Mouse (Mus musculus) ES-E14 (cell line): Measurements from ENCODE around the gene Commd1. TPM values are rescaled to one million over a fixed set of nuclear protein-coding genes. Genes with fewer than 3 reads are reported as not detected.

Experiments
- DNase-seq: peaks from one replicate; pipeline ENCODE4 v3.0.0-alpha.2; 2013; ENCODE audit warnings: low read depth, low spot score
- H3K27ac ChIP-seq: 2 replicates; pipeline ENCODE4 v1.5.1; 2012; ENCODE audit warnings: low read depth, mild to moderate bottlenecking, low read length, moderate library complexity, mixed read lengths; ENCODE audit not compliant: poor library complexity, insufficient read depth, severe bottlenecking
- H3K36me3 ChIP-seq: 2 replicates; pipeline ENCODE4 v1.6.1; 2012; ENCODE audit warnings: mild to moderate bottlenecking, low read length, moderate library complexity, mixed read lengths; ENCODE audit not compliant: control insufficient read depth, poor library complexity, insufficient read depth, severe bottlenecking
- H3K4me1 ChIP-seq, 2 experiments: fragments of 150-350 bp in 1 of 2; sonication (generic) in 1 of 2; 2 replicates each; pipeline ENCODE4 v1.6.1; 2012; ENCODE audit warnings: low read length in 2 of 2, mild to moderate bottlenecking in 1 of 2, mixed read lengths in 1 of 2; ENCODE audit not compliant: control insufficient read depth in 2 of 2, insufficient read depth in 2 of 2, poor library complexity in 1 of 2
- H3K4me3 ChIP-seq, 2 experiments: fragments of 150-350 bp in 1 of 2; sonication (generic) in 1 of 2; 2 replicates each; pipeline ENCODE4 v1.5.1; 2012; ENCODE audit warnings: low read length in 2 of 2, low read depth in 1 of 2, mild to moderate bottlenecking in 1 of 2, mixed read lengths in 1 of 2; ENCODE audit not compliant: insufficient read depth in 1 of 2, poor library complexity in 1 of 2, severe bottlenecking in 1 of 2
- H3K9ac ChIP-seq: 2 replicates; pipeline ENCODE4 v1.6.1; 2012; ENCODE audit warnings: low read depth, mild to moderate bottlenecking, low read length, mixed read lengths; ENCODE audit not compliant: poor library complexity, insufficient read depth, severe bottlenecking
- H3K9me3 ChIP-seq: fragments of 150-350 bp; sonication (generic); 2 replicates; pipeline ENCODE4 v1.6.1; 2012; ENCODE audit warnings: low read depth, mild to moderate bottlenecking, low read length; ENCODE audit not compliant: control insufficient read depth, insufficient read depth
- CHD2 ChIP-seq: IDR thresholded peaks from 2 replicates; pipeline ENCODE4 v1.6.1; 2014; ENCODE audit warnings: mild to moderate bottlenecking, low read depth, low read length, inconsistent platforms
- HCFC1 ChIP-seq: IDR thresholded peaks from 2 replicates; pipeline ENCODE4 v1.6.1; 2012; ENCODE audit warnings: low read length, inconsistent platforms, borderline replicate concordance; ENCODE audit not compliant: insufficient read depth
- MAFK ChIP-seq: IDR thresholded peaks from 2 replicates; pipeline ENCODE4 v1.6.1; 2014; ENCODE audit warnings: mild to moderate bottlenecking, low read depth, low read length, inconsistent platforms; ENCODE audit not compliant: insufficient read depth
- ZC3H11A ChIP-seq: IDR thresholded peaks from 2 replicates; pipeline ENCODE4 v1.6.1; 2012; ENCODE audit warnings: low read depth, mild to moderate bottlenecking, inconsistent platforms, low read length, borderline replicate concordance
- ZNF384 ChIP-seq: IDR thresholded peaks from 2 replicates; pipeline ENCODE4 v1.6.1; 2012; ENCODE audit warnings: low read depth, low read length, inconsistent platforms
- in situ Hi-C, 2 experiments: fragments of 600-800 bp; cut with MboI; formaldehyde crosslinking; loops; one replicate each; pipeline ENCODE4 v1.15.1; 2025; ENCODE audit warnings: low sequenced_read_pairs in 2 of 2, inconsistent platforms in 1 of 2; ENCODE audit not compliant: unreplicated experiment in 2 of 2
- total RNA-seq: library from RNA; depleted of rRNA; stranded (reverse); fragments of 300-350 nt; gene quantifications from 2 replicates; pipeline ENCODE4 v1.2.3, GENCODE M21; 2012; rRNA removed

Gene Commd1
- 83.5 and 106 TPM in 2 replicates for total RNA-seq

DNA sequence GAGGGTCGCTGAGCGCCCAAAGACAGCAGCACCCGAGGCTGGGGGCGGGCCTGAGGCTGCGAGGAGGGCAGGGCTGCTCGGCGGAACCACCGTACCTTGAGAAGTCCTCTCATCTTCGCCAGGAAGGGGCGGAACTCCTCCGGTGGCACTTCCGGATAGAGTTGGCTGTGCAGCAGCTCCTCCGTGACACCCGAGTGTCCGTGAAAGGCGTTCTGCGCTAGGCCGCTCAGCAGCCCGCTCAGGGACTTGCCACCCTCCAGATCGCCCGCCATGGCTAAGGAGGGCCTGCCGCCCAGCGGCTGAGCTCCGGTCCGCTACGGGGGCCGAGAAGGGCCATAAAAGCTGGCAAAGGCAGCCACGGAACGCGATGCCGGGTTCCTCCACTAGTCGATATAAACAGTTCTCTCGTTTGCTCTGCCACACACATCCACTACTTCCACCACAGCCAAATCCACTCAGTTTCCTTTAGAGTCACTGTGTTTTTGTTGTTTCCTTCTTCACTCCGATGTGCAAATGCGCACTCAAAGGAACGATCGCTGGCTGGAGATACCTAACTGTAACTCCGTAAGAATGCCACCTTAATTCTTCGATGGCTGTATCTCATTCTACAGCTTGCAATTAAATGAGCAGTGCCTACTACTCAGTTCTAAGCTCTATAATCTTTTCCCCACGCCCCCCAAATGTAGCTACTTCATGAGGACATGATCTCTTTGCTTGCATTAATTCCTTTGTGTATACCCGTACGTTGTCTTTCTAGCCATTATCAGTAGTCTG is at the start of gene Commd1, which contains the start of gene Gm28048:
Commd1 (minus strand) TSS at position 399 of the 774 bp plus-strand sequence.
Gm28048 (minus strand) TSS at position 107 of the 774 bp plus-strand sequence.
- peaks cover 6% of the 10 kb centered on the region; the same call in 1 of the 2 replicates for H3K36me3 ChIP-seq
- peak; percentile 85 for DNase-seq
- in situ Hi-C loops = no loop called here
- peaks cover 0 to 6% of the 10 kb centered on the region in 2 experiments; a peak in 2 of 4 replicates for H3K4me1 ChIP-seq
- 0 out of 2 replicates have a peak, but pooled peaks have one; percentile 1 for TF ChIP-seq CHD2
- no peak for TF ChIP-seq ZNF384
- TF ChIP-seq MAFK = no peak
- peak; percentile 64; the same call in 1 of the 2 replicates for TF ChIP-seq HCFC1
- H3K27ac ChIP-seq = peak within 1 kb of the TSS; percentile 29; the same call in 1 of the 2 replicates
- H3K9me3 ChIP-seq = no peaks in the 10 kb centered on the region
- peak within 1 kb of the TSS; percentile 74 to 97 for H3K4me3 ChIP-seq
- H3K9ac ChIP-seq = peak within 1 kb of the TSS; percentile 73

DNA sequence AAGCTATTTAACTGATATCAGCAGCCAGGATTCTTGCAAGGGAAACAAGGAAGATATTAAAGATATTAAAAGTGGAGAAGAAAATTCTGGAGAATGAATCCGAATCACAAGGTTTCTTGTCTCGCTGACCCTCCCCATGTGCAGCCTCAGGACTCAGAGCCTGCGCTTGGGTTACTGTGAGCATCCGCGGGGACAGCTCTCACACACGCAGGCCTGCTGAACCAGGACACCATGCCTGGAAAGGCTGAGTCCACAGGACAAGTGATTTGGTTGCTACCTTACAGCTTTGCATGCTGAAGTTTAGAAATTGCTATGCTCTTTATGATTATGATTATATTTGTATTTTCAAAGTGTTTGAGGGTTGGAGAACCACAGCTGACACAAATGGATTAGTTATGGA is 47.2 kb upstream of the Commd1 start:
- Histone ChIP-seq H3K36me3 (no peaks in the 10 kb centered on the region), H3K4me1 (no peaks in the 10 kb centered on the region), H3K9ac (no peak overlapping the region), H3K27ac (no peak overlapping the region), H3K4me3 (no peak overlapping the region), H3K9me3 (no peaks in the 10 kb centered on the region)
- in situ Hi-C loops = no loop called here
- TF ChIP-seq CHD2 (no peak), MAFK (no peak), HCFC1 (no peak), ZC3H11A (no peak), ZNF384 (no peak)
- DNase-seq = no peak

DNA sequence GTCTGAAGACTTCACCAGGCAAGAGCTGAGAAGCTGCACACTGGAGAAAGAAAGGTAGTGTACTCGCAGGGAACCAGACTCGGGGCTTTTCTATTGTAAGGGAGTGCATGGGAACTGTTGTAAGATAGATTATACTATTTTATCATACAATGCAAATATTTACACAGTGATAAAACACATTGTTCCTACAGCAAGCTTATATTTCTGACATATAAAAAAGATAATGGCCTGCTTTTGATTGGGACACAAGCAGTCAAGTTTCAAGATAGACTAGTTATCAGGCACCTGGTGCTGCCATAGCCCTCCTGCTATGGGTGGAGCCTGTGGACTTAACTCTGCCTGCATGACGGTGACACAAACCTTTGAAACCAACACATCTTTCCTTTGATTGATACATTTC is 46.8 kb upstream of the Commd1 start:
- in situ Hi-C loops = no loop called here
- TF ChIP-seq ZC3H11A (no peak), HCFC1 (no peak), MAFK (no peak), CHD2 (no peak), ZNF384 (no peak)

GRCm38 (mm10) chr11:23024169-23024568 is 42.0 kb upstream of the Commd1 start:
- Histone ChIP-seq H3K36me3 (no peaks in the 10 kb centered on the region), H3K4me1 (no peaks in the 10 kb centered on the region), H3K9ac (no peak overlapping the region), H3K9me3 (no peaks in the 10 kb centered on the region), H3K4me3 (no peak overlapping the region), H3K27ac (no peak overlapping the region)
- DNase-seq = no peak
- in situ Hi-C loops = no loop called here
- TF ChIP-seq ZC3H11A = no peak
- no peak for TF ChIP-seq ZNF384
- TF ChIP-seq MAFK = no peak
- no peak for TF ChIP-seq HCFC1
- no peak for TF ChIP-seq CHD2

More for the DNA sequence above, 46.8 kb upstream of the Commd1 start:
- Histone ChIP-seq H3K4me1 (no peaks in the 10 kb centered on the region), H3K27ac (no peak overlapping the region), H3K9me3 (no peaks in the 10 kb centered on the region), H3K36me3 (no peaks in the 10 kb centered on the region), H3K9ac (no peak overlapping the region), H3K4me3 (no peak overlapping the region)
- DNase-seq = no peak
